ENCODE assay signal across 9 mouse cellular contexts in genomic region chr11:59302700-59303569, GRCm38 (mm10). TPM values are rescaled to one million over a fixed set of nuclear protein-coding genes. Genes with fewer than 3 reads are reported as not detected.
A peak's percentile ranks its signal among the peaks of the same experiment; 100 is the strongest.
DNase-seq lines count a peak whose midpoint lies in the region; TF ChIP-seq lines count a peak whose summit lies in the region.
"Had no signal": no experiment of that assay in that cellular context is flagged by ENCODE, and none has a peak within 500 bp of the region (broad histone marks: within the 10 kb centered on the region; RNA-seq: fewer than 3 reads in every experiment).

No protein-coding gene starts in this region.

- H3K27ac ChIP-seq in layer of hippocampus, adult 2 months, result no peak overlapping the region

- TF ChIP-seq CTCF in layer of hippocampus, adult 2 months (conservative IDR thresholded peaks at IDR 0.05), result peak; percentile 78

- H3K4me3 ChIP-seq in layer of hippocampus, adult 2 months, result no peak overlapping the region

- DNase-seq in CD8-positive naive resting alpha-beta T cell, adult 2 months (ENCODE audit: low read depth in 2 of 2, low spot score in 2 of 2), result peak; percentile 32 to 35
- peak; percentile 74 to 75 for DNase-seq in adrenal gland, adult 18-20 months (ENCODE audit: low spot score in 2 of 2)
- DNase-seq in embryo, embryonic 11 days, result peak; percentile 85
- DNase-seq in gastrocnemius, postnatal 4 days (ENCODE audit: low spot score in 2 of 2), result peak; percentile 74 to 80
- DNase-seq in layer of hippocampus, adult 2 months (ENCODE audit: low spot score in 2 of 2), result peak; percentile 74 to 85
- peak; percentile 92 for DNase-seq in lung, postnatal 36 days
- DNase-seq in right cerebral cortex, postnatal 10 days (ENCODE audit: low spot score in 2 of 2), result peak; percentile 93 to 95
- peak; percentile 49 for DNase-seq in yolk sac, embryonic 10.5 days (ENCODE audit: low spot score)

RNA-seq across cellular contexts. Expression of gene Wnt9a, which starts 3.8 kb away (rescaled TPM):
- total RNA-seq in adrenal gland, adult 18-20 months (2021), result 1 to 10 TPM in 1 of 2 experiments, under 1 TPM in 1; 0.80 to 1.1 TPM
- total RNA-seq in gastrocnemius, postnatal 4 days (2021), result 10 to 100 TPM; 12.8 to 15.4 TPM
- 1 to 10 TPM; 3.8 TPM for total RNA-seq in layer of hippocampus, adult 2 months (2021)

RNA-seq across cellular contexts. Expression of gene Wnt3a, which starts 12.4 kb away (rescaled TPM):
- total RNA-seq in adrenal gland, adult 18-20 months (2021), result not detected
- not detected for total RNA-seq in gastrocnemius, postnatal 4 days (2021)
- under 1 TPM in 1 of 2 experiments, not detected in 1; 0.13 TPM for total RNA-seq in layer of hippocampus, adult 2 months (2021)
- total RNA-seq: left cerebral cortex, adult 8-10 months had no signal

Comparison
In these comparisons a context has a peak if more than half of its experiments do, and no peak if none do; other contexts are left out.
1. DNase-seq: peak in every context shown above with its lines; median percentile 94 in right cerebral cortex, postnatal 10 days; 92 in lung, postnatal 36 days; 85 in embryo, embryonic 11 days; 80 in layer of hippocampus, adult 2 months; 77 in gastrocnemius, postnatal 4 days; 74 in adrenal gland, adult 18-20 months; 49 in yolk sac, embryonic 10.5 days; 34 in CD8-positive naive resting alpha-beta T cell, adult 2 months.